In genomic region chr15:25720263-25720662, GRCm38 (mm10) we compare ENCODE assay signal across 30 mouse cellular contexts.
"Had no signal": no experiment of that assay in that cellular context is flagged by ENCODE, and none has a peak within 500 bp of the region (broad histone marks: within the 10 kb centered on the region; RNA-seq: fewer than 3 reads in every experiment).

No protein-coding gene starts in this region.

- H3K4me1 ChIP-seq: limb, embryonic 12.5 days; limb, embryonic 13.5 days; liver, embryonic 15.5 days had no signal

- ATAC-seq: liver, embryonic 12.5 days; liver, postnatal 0 days; lung, postnatal 0 days; midbrain, embryonic 15.5 days; midbrain, embryonic 16.5 days had no signal

- DNase-seq: left cerebral cortex, postnatal 4 days; liver; liver, embryonic 13.5 days; liver, postnatal 0 days; lung, adult 18-20 months; lung, adult 2 months; lung, embryonic 14.5 days; lung, postnatal 10 days; lung, postnatal 14 days; lung, postnatal 36 days; lung, postnatal 4 days had no signal

- H3K27ac ChIP-seq: limb, embryonic 10.5 days; limb, embryonic 12.5 days; limb, embryonic 13.5 days; limb, embryonic 15.5 days; liver, embryonic 12.5 days; liver, embryonic 13.5 days; liver, embryonic 14.5 days; liver, embryonic 15.5 days; lung, embryonic 15.5 days; macrophage; midbrain, embryonic 10.5 days; midbrain, embryonic 12.5 days; midbrain, embryonic 15.5 days; neural tube, embryonic 12.5 days had no signal

- H3K27me3 ChIP-seq: limb, embryonic 12.5 days; limb, embryonic 13.5 days; limb, embryonic 15.5 days; liver, embryonic 12.5 days; liver, embryonic 13.5 days; liver, embryonic 15.5 days; lung, embryonic 15.5 days; megakaryocyte, embryonic 14.5 days; midbrain, embryonic 12.5 days; midbrain, embryonic 15.5 days; neural tube, embryonic 12.5 days had no signal

- H3K36me3 ChIP-seq: liver, embryonic 15.5 days; midbrain, embryonic 15.5 days had no signal

- H3K4me2 ChIP-seq: limb, embryonic 12.5 days; limb, embryonic 13.5 days; limb, embryonic 15.5 days; liver, embryonic 11.5 days; liver, embryonic 12.5 days; liver, embryonic 13.5 days; liver, embryonic 15.5 days; lung, embryonic 14.5 days; lung, embryonic 15.5 days; midbrain, embryonic 11.5 days; midbrain, embryonic 12.5 days; midbrain, embryonic 15.5 days; neural tube, embryonic 12.5 days had no signal

- H3K4me3 ChIP-seq: limb, embryonic 10.5 days; limb, embryonic 12.5 days; limb, embryonic 13.5 days; limb, embryonic 15.5 days; liver, embryonic 12.5 days; liver, embryonic 13.5 days; liver, embryonic 15.5 days; lung, embryonic 15.5 days; megakaryocyte, embryonic 14.5 days; midbrain, embryonic 10.5 days; midbrain, embryonic 12.5 days; midbrain, embryonic 15.5 days; myocyte; neural tube, embryonic 12.5 days had no signal

- H3K9me3 ChIP-seq: limb, embryonic 10.5 days; limb, embryonic 12.5 days; limb, embryonic 13.5 days; limb, embryonic 15.5 days; liver, embryonic 12.5 days; liver, embryonic 13.5 days; liver, embryonic 15.5 days; lung, embryonic 15.5 days; megakaryocyte, embryonic 14.5 days; midbrain, embryonic 10.5 days; midbrain, embryonic 12.5 days; midbrain, embryonic 15.5 days; neural tube, embryonic 12.5 days had no signal

- H3K9ac ChIP-seq: limb, embryonic 12.5 days; limb, embryonic 13.5 days; limb, embryonic 15.5 days; liver, embryonic 12.5 days; liver, embryonic 13.5 days; liver, embryonic 14.5 days; liver, embryonic 15.5 days; liver, postnatal 0 days; lung, embryonic 14.5 days; lung, embryonic 15.5 days; midbrain, embryonic 12.5 days; midbrain, embryonic 15.5 days; neural tube, embryonic 12.5 days had no signal
